ENCODE assay signal across 7 mouse cellular contexts in the genomic region with DNA sequence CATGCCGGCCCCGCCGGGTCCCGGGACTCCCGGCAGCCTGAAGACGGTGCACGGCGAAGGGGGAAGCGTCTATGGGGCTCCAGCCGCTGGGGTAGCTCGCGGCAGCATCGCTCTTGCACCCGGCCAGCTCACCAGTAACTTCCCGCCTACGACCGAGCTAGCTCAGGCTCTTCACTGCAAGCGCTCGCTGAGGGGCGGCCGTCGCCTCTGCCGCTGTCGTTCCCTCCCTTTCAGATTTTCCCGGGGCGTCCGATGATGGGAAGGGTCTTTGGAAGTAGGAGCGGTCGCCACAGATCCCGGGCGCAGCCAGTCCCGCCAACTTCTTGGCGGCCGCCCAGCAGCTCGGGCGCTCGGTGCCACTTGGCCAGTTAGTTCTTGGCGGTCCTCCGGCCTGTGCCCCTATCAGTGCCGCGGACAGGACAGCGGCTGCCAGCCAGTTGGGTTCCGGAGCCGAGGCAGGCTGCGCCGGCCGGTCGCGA. TPM values are rescaled to one million over a fixed set of nuclear protein-coding genes. Genes with fewer than 3 reads are reported as not detected.
A peak's percentile ranks its signal among the peaks of the same experiment; 100 is the strongest.
DNase-seq lines count a peak whose midpoint lies in the region; ATAC-seq and TF ChIP-seq lines count a peak whose summit lies in the region.

No protein-coding gene starts in this region.

- WGBS in forebrain, embryonic 15.5 days: under 1% methylated on average over 49 of the region's 49 CpGs
- 1% methylated on average over 41 of the region's 49 CpGs for WGBS in lung, postnatal 0 days

- peaks cover 19% of the 10 kb centered on the region for H3K27me3 ChIP-seq in forebrain, embryonic 15.5 days
- peaks cover 4% of the 10 kb centered on the region; the same call in 1 of the 2 replicates for H3K27me3 ChIP-seq in lung, postnatal 0 days (replicated peaks; ENCODE audit: insufficient read depth, low read length)

- intact Hi-C loops in heart, postnatal 36 days (cut with DNase I): loop anchor here (1.0 to 5.0 kb wide), 3 partner anchors 10 to 829 kb away; partner anchors contain the start of gene Faf1

- H3K9me3 ChIP-seq in forebrain, embryonic 15.5 days: no peaks in the 10 kb centered on the region
- H3K9me3 ChIP-seq in lung, postnatal 0 days (ENCODE audit: low read length): no peaks in the 10 kb centered on the region

- no peak for TF ChIP-seq CTCF in lung, postnatal 0 days (IDR thresholded peaks at IDR 0.05)

- H3K36me3 ChIP-seq in forebrain, embryonic 15.5 days: no peaks in the 10 kb centered on the region
- no peaks in the 10 kb centered on the region for H3K36me3 ChIP-seq in lung, postnatal 0 days (ENCODE audit: insufficient read depth, low read length)

- H3K9ac ChIP-seq in forebrain, embryonic 15.5 days (replicated peaks): peak overlapping the region; percentile 67
- H3K9ac ChIP-seq in lung, postnatal 0 days (replicated peaks; ENCODE audit: low read depth): peak overlapping the region; percentile 95

- H3K4me3 ChIP-seq in forebrain, embryonic 15.5 days: peak overlapping the region; percentile 66
- H3K4me3 ChIP-seq in lung, postnatal 0 days (ENCODE audit: low read depth, low read length): peak overlapping the region; percentile 84

- H3K4me1 ChIP-seq in forebrain, embryonic 15.5 days: peaks cover 26% of the 10 kb centered on the region
- H3K4me1 ChIP-seq in lung, postnatal 0 days (ENCODE audit: insufficient read depth, low read depth, low read length): no peaks in the 10 kb centered on the region

- peak overlapping the region; percentile 90 for H3K4me2 ChIP-seq in forebrain, embryonic 15.5 days (replicated peaks)
- peak overlapping the region; percentile 99 for H3K4me2 ChIP-seq in lung, postnatal 0 days (replicated peaks; ENCODE audit: low read depth, low read length)

- H3K27ac ChIP-seq in forebrain, embryonic 15.5 days (replicated peaks): peak overlapping the region; percentile 81
- H3K27ac ChIP-seq in lung, postnatal 0 days (ENCODE audit: low read length): peak overlapping the region; percentile 99

- TF ChIP-seq EP300 in lung, postnatal 0 days (IDR thresholded peaks at IDR 0.05): no peak

- peak; percentile 68 for ATAC-seq in forebrain, embryonic 15.5 days (replicated peaks)
- ATAC-seq in lung, postnatal 0 days: peak; percentile 35

- DNase-seq in T-cell, adult 2 months (ENCODE audit: low spot score): peak; percentile 40
- peak; percentile 80 for DNase-seq in cerebellum, adult 11-12 months
- DNase-seq in heart, postnatal 36 days: peak; percentile 74 to 84
- DNase-seq in layer of hippocampus, adult 9-11 months: peak; percentile 12
- DNase-seq in lung, postnatal 0 days (ENCODE audit: low spot score): peak; percentile 65
- DNase-seq in ovary, postnatal 10 days (ENCODE audit: low spot score): peak; percentile 44

RNA-seq across cellular contexts. Expression of gene Cdkn2c, which starts 1.0 kb away (rescaled TPM):
- polyA plus RNA-seq in forebrain, embryonic 15.5 days (2015; fragmentation: Nextera tagmentation; extraction: Ambion mirVana): 14.3 and 15.3 TPM in 2 replicates
- total RNA-seq in heart, postnatal 36 days (2021): 10 to 100 TPM; 13.0 to 16.6 TPM
- polyA plus RNA-seq in lung, postnatal 0 days (2015; fragmentation: Nextera tagmentation; extraction: Ambion mirVana): 6.0 and 8.2 TPM in 2 replicates

RNA-seq across cellular contexts. Expression of gene Faf1, which starts 10.4 kb away (rescaled TPM):
- polyA plus RNA-seq in forebrain, embryonic 15.5 days (2015; fragmentation: Nextera tagmentation; extraction: Ambion mirVana): 29.0 and 31.3 TPM in 2 replicates
- total RNA-seq in heart, postnatal 36 days (2021): 10 to 100 TPM; 42.4 to 45.3 TPM
- 17.9 and 21.2 TPM in 2 replicates for polyA plus RNA-seq in lung, postnatal 0 days (2015; fragmentation: Nextera tagmentation; extraction: Ambion mirVana)

Comparison
In these comparisons a context has a peak if more than half of its experiments do, and no peak if none do; other contexts are left out.
1. Peak in every context shown above with its lines: DNase-seq, ATAC-seq, H3K4me3 ChIP-seq and H3K27ac ChIP-seq.
2. DNase-seq: peak in every context shown above with its lines; median percentile 80 in cerebellum, adult 11-12 months; 79 in heart, postnatal 36 days; 65 in lung, postnatal 0 days; 44 in ovary, postnatal 10 days; 40 in T-cell, adult 2 months; 12 in layer of hippocampus, adult 9-11 months.